Mouse (Mus musculus): Measurements from ENCODE around the gene Krtap19-9b. TPM values are rescaled to one million over a fixed set of nuclear protein-coding genes. Genes with fewer than 3 reads are reported as not detected.

The Krtap19-9b gene
- not detected for polyA plus RNA-seq (2017; shearing (Covaris generic))

GRCm38 (mm10) chr16:88932165-88932564 lies at the start of gene Krtap19-9b:
TSS of gene Krtap19-9b (minus strand) at chr16:88932265.

DNA sequence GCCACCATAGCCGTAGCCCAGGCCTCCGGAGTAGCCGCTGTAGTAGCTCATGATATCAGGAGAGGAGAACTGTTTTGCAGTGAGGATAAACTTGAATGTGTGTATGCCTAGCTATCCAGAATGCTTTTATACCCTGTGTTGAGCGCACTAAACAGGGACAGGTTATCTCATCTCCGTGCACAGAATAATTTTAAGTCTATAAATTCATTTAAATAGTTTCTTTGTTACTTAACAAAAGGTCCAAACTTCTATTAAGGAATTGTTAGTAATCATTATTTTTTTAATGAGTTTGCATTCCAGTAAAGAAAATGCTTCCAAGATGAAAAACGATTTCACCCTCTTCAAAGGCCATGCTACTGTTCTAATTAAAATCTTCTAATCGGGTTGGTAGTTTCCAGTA lies 30.7 kb upstream of the Krtap19-9b start, which contains the start of gene Krtap16-3:
Gene Krtap16-3, minus strand, starts transcription at position 101 of the 400 bp plus-strand sequence.

DNA sequence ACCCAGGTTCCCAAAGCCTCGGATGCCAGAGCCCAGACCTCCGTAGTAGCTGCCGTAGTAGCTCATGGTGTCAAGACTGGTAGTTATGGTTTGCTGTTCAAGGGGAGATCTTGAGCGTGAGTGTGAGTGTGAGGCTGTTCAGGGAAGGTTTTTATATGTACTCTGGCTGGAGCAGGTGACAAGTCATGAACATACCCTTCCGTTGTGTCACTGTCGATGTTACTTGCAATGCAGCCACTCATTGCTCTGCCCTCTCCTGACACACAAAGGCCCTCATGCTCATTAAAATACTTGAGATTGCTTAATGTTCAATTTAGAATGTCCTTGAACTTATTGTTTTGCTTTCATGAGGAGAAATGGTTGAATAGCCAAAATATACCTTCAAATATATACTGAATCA lies 35.7 kb downstream of the Krtap19-9b start, which contains the start of gene Krtap19-5:
Gene Krtap19-5, minus strand, starts transcription at position 101 of the 400 bp plus-strand sequence.

GRCm38 (mm10) chr16:88884989-88885388 lies 47.1 kb downstream of the Krtap19-9b start, which contains the start of gene Krtap19-4:
TSS of gene Krtap19-4 (minus strand) at chr16:88885089.

Other genes starting within 250 kb of the Krtap19-9b start
- not detected for gene 2310061N02Rik, start 224.3 kb downstream of the Krtap19-9b start, polyA plus RNA-seq (2017; shearing (Covaris generic))
- gene Krtap13-1, start 203.4 kb downstream of the Krtap19-9b start, polyA plus RNA-seq (2017; shearing (Covaris generic)): under 1 TPM in 1 of 2 experiments, not detected in 1; 0.51 TPM
- gene Krtap13, start 180.6 kb downstream of the Krtap19-9b start, polyA plus RNA-seq (2017; shearing (Covaris generic)): not detected
- gene 2310034C09Rik, start 173.4 kb downstream of the Krtap19-9b start, polyA plus RNA-seq (2017; shearing (Covaris generic)): not detected
- not detected for gene 2310057N15Rik, start 158.1 kb downstream of the Krtap19-9b start, polyA plus RNA-seq (2017; shearing (Covaris generic))
- not detected for gene Gm5965, start 154.4 kb downstream of the Krtap19-9b start, polyA plus RNA-seq (2017; shearing (Covaris generic))
- gene Gm20741, start 120.0 kb downstream of the Krtap19-9b start, polyA plus RNA-seq (2017; shearing (Covaris generic)): not detected
- not detected for gene Krtap15, start 112.0 kb downstream of the Krtap19-9b start, polyA plus RNA-seq (2017; shearing (Covaris generic))
- gene Krtap14, start 106.1 kb downstream of the Krtap19-9b start, polyA plus RNA-seq (2017; shearing (Covaris generic)): not detected
- gene Krtap19-1, start 62.9 kb downstream of the Krtap19-9b start, polyA plus RNA-seq (2017; shearing (Covaris generic)): 1 to 10 TPM in 1 of 2 experiments, not detected in 1; 1.2 TPM
- gene Krtap19-2, start 58.0 kb downstream of the Krtap19-9b start, polyA plus RNA-seq (2017; shearing (Covaris generic)): not detected
- gene Krtap19-3, start 54.2 kb downstream of the Krtap19-9b start, polyA plus RNA-seq (2017; shearing (Covaris generic)): under 1 TPM in 1 of 2 experiments, not detected in 1; 0.31 TPM
- not detected for gene Krtap19-4, start 47.2 kb downstream of the Krtap19-9b start, polyA plus RNA-seq (2017; shearing (Covaris generic))
- not detected for gene Krtap19-5, start 35.8 kb downstream of the Krtap19-9b start, polyA plus RNA-seq (2017; shearing (Covaris generic))
- gene Krtap16-3, start 30.6 kb upstream of the Krtap19-9b start, polyA plus RNA-seq (2017; shearing (Covaris generic)): 1 to 10 TPM in 1 of 2 experiments, not detected in 1; 1.1 TPM
- gene Krtap22-2, start 78.5 kb upstream of the Krtap19-9b start, polyA plus RNA-seq (2017; shearing (Covaris generic)): not detected
- not detected for gene Gm10229, start 83.0 kb upstream of the Krtap19-9b start, polyA plus RNA-seq (2017; shearing (Covaris generic))
- not detected for gene Krtap6-1, start 99.4 kb upstream of the Krtap19-9b start, polyA plus RNA-seq (2017; shearing (Covaris generic))
- gene Gm10228, start 109.2 kb upstream of the Krtap19-9b start, polyA plus RNA-seq (2017; shearing (Covaris generic)): under 1 TPM in 1 of 2 experiments, not detected in 1; 0.40 TPM
- not detected for gene Krtap6-5, start 115.6 kb upstream of the Krtap19-9b start, polyA plus RNA-seq (2017; shearing (Covaris generic))
- gene 1110025L11Rik, start 131.7 kb upstream of the Krtap19-9b start, polyA plus RNA-seq (2017; shearing (Covaris generic)): not detected
- not detected for gene Krtap6-3, start 151.8 kb upstream of the Krtap19-9b start, polyA plus RNA-seq (2017; shearing (Covaris generic))
- gene Gm6358, start 208.6 kb upstream of the Krtap19-9b start, polyA plus RNA-seq (2017; shearing (Covaris generic)): not detected
- gene Gm10061, start 218.8 kb upstream of the Krtap19-9b start, polyA plus RNA-seq (2017; shearing (Covaris generic)): not detected
- gene Gm9789, start 225.7 kb upstream of the Krtap19-9b start, polyA plus RNA-seq (2017; shearing (Covaris generic)): not detected
- gene Gm7735, start 237.2 kb upstream of the Krtap19-9b start, polyA plus RNA-seq (2017; shearing (Covaris generic)): not detected
- gene 1110057P08Rik, start 242.5 kb upstream of the Krtap19-9b start, polyA plus RNA-seq (2017; shearing (Covaris generic)): not detected

Measured in inflammation-experienced regulatory T-cells (primary cell).